Mouse (Mus musculus) 3T3-L1 (cell line): ENCODE data around the gene Kazn.

Experiments used
- DNase-seq: peaks from one replicate; pipeline ENCODE4 v3.0.0-alpha.2; 2015; ENCODE audit warnings: low read depth, low spot score

Gene Kazn

GRCm38 (mm10) chr4:142118522-142118921 is 120.7 kb downstream of the Kazn start:
- DNase-seq: no peak

- DNase-seq: no peak
These were observed 121.2 kb downstream of the Kazn start for GRCm38 (mm10) chr4:142117993-142118392.

GRCm38 (mm10) chr4:142113306-142113705 is 125.9 kb downstream of the Kazn start:
- no peak for DNase-seq

- DNase-seq: no peak
These were observed 136.0 kb downstream of the Kazn start for GRCm38 (mm10) chr4:142103081-142103671.

- DNase-seq: peak; percentile 23
These were observed 140.9 kb downstream of the Kazn start for GRCm38 (mm10) chr4:142098303-142098702.

GRCm38 (mm10) chr4:142097871-142098270 is 141.3 kb downstream of the Kazn start:
- peak; percentile 76 for DNase-seq

- peak; percentile 63 for DNase-seq
These were observed 143.5 kb downstream of the Kazn start for GRCm38 (mm10) chr4:142095513-142096241.

GRCm38 (mm10) chr4:142094386-142094785 is 144.8 kb downstream of the Kazn start:
- DNase-seq: no peak

GRCm38 (mm10) chr4:142091100-142091499 is 148.1 kb downstream of the Kazn start:
- no peak for DNase-seq

GRCm38 (mm10) chr4:142089966-142090365 is 149.2 kb downstream of the Kazn start:
- DNase-seq: no peak

GRCm38 (mm10) chr4:142088836-142089235 is 150.4 kb downstream of the Kazn start:
- no peak for DNase-seq

- DNase-seq: no peak
These were observed 150.8 kb downstream of the Kazn start for GRCm38 (mm10) chr4:142088409-142088808.

- DNase-seq: no peak
These were observed 154.2 kb downstream of the Kazn start for GRCm38 (mm10) chr4:142084936-142085563.

GRCm38 (mm10) chr4:142084131-142084899 is 154.9 kb downstream of the Kazn start, which contains the start of gene Tmem51:
Gene Tmem51, minus strand, starts transcription at chr4:142084304.
- no peak for DNase-seq

- DNase-seq: no peak
These were observed 155.5 kb downstream of the Kazn start for GRCm38 (mm10) chr4:142083762-142084130.

- DNase-seq: no peak
These were observed 156.0 kb downstream of the Kazn start for GRCm38 (mm10) chr4:142083193-142083592.

GRCm38 (mm10) chr4:142082703-142083102 is 156.5 kb downstream of the Kazn start:
- no peak for DNase-seq

- DNase-seq: no peak
These were observed 157.4 kb downstream of the Kazn start for GRCm38 (mm10) chr4:142081631-142082283.

- no peak for DNase-seq
These were observed 158.1 kb downstream of the Kazn start for GRCm38 (mm10) chr4:142080901-142081630.

- DNase-seq: no peak
These were observed 158.8 kb downstream of the Kazn start for GRCm38 (mm10) chr4:142080487-142080767.
